Mouse (Mus musculus): ENCODE measurements at regions not wholly inside any gene's neighbourhood (a gene's known extent, or its start where the extent isn't known, plus 50 kb on each side); places are given as distances from the start of the nearest gene placed in this dataset.

GRCm38 (mm10) chr6:93623541-93623940 lies 660.2 kb downstream of the Magi1 start:
- DNase-seq (ENCODE audit: low read depth, low spot score), result peak; percentile 23

GRCm38 (mm10) chr6:93616926-93617325 lies 666.8 kb downstream of the Magi1 start:
- no peak for DNase-seq (ENCODE audit: low read depth, low spot score)

GRCm38 (mm10) chr6:93600376-93600775 lies 657.1 kb upstream of the Adamts9 start:
- DNase-seq (ENCODE audit: low read depth, low spot score), result no peak

- no peak for DNase-seq (ENCODE audit: low read depth, low spot score)
Observed at GRCm38 (mm10) chr6:93599371-93599770, 656.1 kb upstream of the Adamts9 start.

GRCm38 (mm10) chr6:93589935-93590334 lies 646.6 kb upstream of the Adamts9 start:
- DNase-seq (ENCODE audit: low read depth, low spot score), result no peak

- no peak for DNase-seq (ENCODE audit: low read depth, low spot score)
Observed at GRCm38 (mm10) chr6:93586871-93587270, 643.6 kb upstream of the Adamts9 start.

- DNase-seq (ENCODE audit: low read depth, low spot score), result no peak
Observed at GRCm38 (mm10) chr6:93581141-93581540, 637.8 kb upstream of the Adamts9 start.

GRCm38 (mm10) chr6:93580716-93581115 lies 637.4 kb upstream of the Adamts9 start:
- DNase-seq (ENCODE audit: low read depth, low spot score), result no peak

GRCm38 (mm10) chr6:93575249-93575648 lies 632.0 kb upstream of the Adamts9 start:
- no peak for DNase-seq (ENCODE audit: low read depth, low spot score)

- DNase-seq (ENCODE audit: low read depth, low spot score), result no peak
Observed at GRCm38 (mm10) chr6:93573679-93574635, 630.7 kb upstream of the Adamts9 start.

- no peak for DNase-seq (ENCODE audit: low read depth, low spot score)
Observed at GRCm38 (mm10) chr6:93569866-93570265, 626.6 kb upstream of the Adamts9 start.

GRCm38 (mm10) chr6:93569211-93569610 lies 625.9 kb upstream of the Adamts9 start:
- no peak for DNase-seq (ENCODE audit: low read depth, low spot score)

- no peak for DNase-seq (ENCODE audit: low read depth, low spot score)
Observed at GRCm38 (mm10) chr6:93566661-93567060, 623.4 kb upstream of the Adamts9 start.

- no peak for DNase-seq (ENCODE audit: low read depth, low spot score)
Observed at GRCm38 (mm10) chr6:93548311-93548710, 605.0 kb upstream of the Adamts9 start.

- DNase-seq (ENCODE audit: low read depth, low spot score), result no peak
Observed at GRCm38 (mm10) chr6:93544246-93544645, 601.0 kb upstream of the Adamts9 start.

- no peak for DNase-seq (ENCODE audit: low read depth, low spot score)
Observed at GRCm38 (mm10) chr6:93543354-93544129, 600.2 kb upstream of the Adamts9 start.

GRCm38 (mm10) chr6:93539583-93539982 lies 596.3 kb upstream of the Adamts9 start:
- no peak for DNase-seq (ENCODE audit: low read depth, low spot score)

GRCm38 (mm10) chr6:93539171-93539570 lies 595.9 kb upstream of the Adamts9 start:
- DNase-seq (ENCODE audit: low read depth, low spot score), result no peak

- no peak for DNase-seq (ENCODE audit: low read depth, low spot score)
Observed at GRCm38 (mm10) chr6:93537971-93538370, 594.7 kb upstream of the Adamts9 start.

- DNase-seq (ENCODE audit: low read depth, low spot score), result no peak
Observed at GRCm38 (mm10) chr6:93537126-93537525, 593.8 kb upstream of the Adamts9 start.

- no peak for DNase-seq (ENCODE audit: low read depth, low spot score)
Observed at GRCm38 (mm10) chr6:93513818-93514217, 570.5 kb upstream of the Adamts9 start.

- DNase-seq (ENCODE audit: low read depth, low spot score), result no peak
Observed at GRCm38 (mm10) chr6:93509857-93510256, 566.6 kb upstream of the Adamts9 start.

GRCm38 (mm10) chr6:93497824-93498223 lies 554.5 kb upstream of the Adamts9 start:
- no peak for DNase-seq (ENCODE audit: low read depth, low spot score)

All from mesoderm, embryonic 11.5 days (tissue).